Mouse (Mus musculus): ENCODE data around the gene B3galt1. TPM values are rescaled to one million over a fixed set of nuclear protein-coding genes. Genes with fewer than 3 reads are reported as not detected.

B3galt1 gene
- polyA plus RNA-seq, 1 experiment from 2014 or later: 15.3 TPM

DNA sequence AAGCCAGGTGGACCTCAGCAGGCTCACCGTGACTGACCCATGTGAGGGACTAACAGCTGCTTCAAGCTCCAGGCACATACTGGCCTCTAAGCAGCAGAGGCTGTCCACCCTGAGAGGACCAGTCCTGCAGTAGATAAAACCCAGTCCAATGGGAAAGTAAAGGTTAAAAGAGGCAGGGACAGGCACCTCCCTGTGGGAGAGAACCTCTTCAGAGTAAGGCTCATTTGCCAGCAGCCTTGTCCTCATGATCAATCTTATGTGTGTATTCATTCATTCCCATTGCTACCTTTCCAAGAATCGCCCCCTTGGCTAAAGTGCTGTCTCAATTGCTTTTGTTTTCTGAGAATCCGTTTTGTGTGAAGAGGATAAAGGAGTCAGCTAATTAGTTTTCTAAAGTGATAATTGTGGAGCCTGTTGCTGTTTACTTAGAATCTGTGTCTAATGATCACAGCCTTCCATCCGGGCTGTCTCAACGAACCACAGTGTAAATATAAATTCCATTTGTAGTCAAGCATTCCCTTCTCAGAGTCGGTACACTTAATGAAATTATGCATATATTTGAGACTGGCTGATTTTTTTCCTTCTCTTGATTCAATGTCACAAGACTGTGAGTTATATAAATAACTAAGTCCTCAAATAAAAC lies 412.1 kb downstream of the B3galt1 start:
- no peak overlapping the region for H3K9ac ChIP-seq (ENCODE audit: low read length)
- H3K4me3 ChIP-seq (ENCODE audit: low read depth, low read length): no peak overlapping the region
- no peaks in the 10 kb centered on the region for H3K4me1 ChIP-seq (ENCODE audit: control insufficient read depth, insufficient read depth, low read length)
- no peak for DNase-seq (ENCODE audit: low spot score, missing footprints)
- no peak overlapping the region for H3K4me2 ChIP-seq
- ATAC-seq (ENCODE audit: low FRiP score): no peak
- H3K27ac ChIP-seq (ENCODE audit: low read depth, low read length): no peak overlapping the region
- H3K36me3 ChIP-seq (ENCODE audit: control insufficient read depth, insufficient read depth, low read length): no peaks in the 10 kb centered on the region
- H3K9me3 ChIP-seq (ENCODE audit: control insufficient read depth, low read length): no peaks in the 10 kb centered on the region
- WGBS: 71% methylated on average over 6 of the region's 6 CpGs
- H3K27me3 ChIP-seq (ENCODE audit: control insufficient read depth, insufficient read depth, low read length): no peaks in the 10 kb centered on the region

DNA sequence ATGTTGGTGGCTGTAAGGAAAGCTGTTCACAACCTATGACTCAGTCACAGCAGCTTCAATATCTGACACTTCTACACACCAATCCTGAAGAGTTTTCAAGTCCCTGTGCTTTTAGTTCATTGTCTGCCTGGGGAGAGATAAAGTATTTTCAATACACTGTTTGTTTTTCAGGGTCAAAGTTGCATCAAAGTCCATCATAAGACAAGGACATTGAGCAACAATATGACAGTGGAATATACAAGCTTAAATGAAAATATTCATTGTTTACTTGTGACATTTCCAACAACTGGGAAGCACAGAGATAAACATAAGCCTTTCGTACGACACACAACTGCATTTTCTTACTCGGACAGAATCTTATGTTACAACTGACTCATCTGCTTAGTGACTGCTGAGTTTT lies 417.9 kb downstream of the B3galt1 start:
- ATAC-seq (ENCODE audit: low FRiP score) (no peak), DNase-seq (ENCODE audit: low spot score, missing footprints) (no peak)
- Histone ChIP-seq H3K4me1 (ENCODE audit: control insufficient read depth, insufficient read depth, low read length) (no peaks in the 10 kb centered on the region), H3K9ac (ENCODE audit: low read length) (no peak overlapping the region), H3K27ac (ENCODE audit: low read depth, low read length) (no peak overlapping the region), H3K36me3 (ENCODE audit: control insufficient read depth, insufficient read depth, low read length) (no peaks in the 10 kb centered on the region), H3K9me3 (ENCODE audit: control insufficient read depth, low read length) (no peaks in the 10 kb centered on the region), H3K4me2 (no peak overlapping the region), H3K4me3 (ENCODE audit: low read depth, low read length) (no peak overlapping the region), H3K27me3 (ENCODE audit: control insufficient read depth, insufficient read depth, low read length) (no peaks in the 10 kb centered on the region)
- 90% methylated on average over 3 of the region's 3 CpGs for WGBS

DNA sequence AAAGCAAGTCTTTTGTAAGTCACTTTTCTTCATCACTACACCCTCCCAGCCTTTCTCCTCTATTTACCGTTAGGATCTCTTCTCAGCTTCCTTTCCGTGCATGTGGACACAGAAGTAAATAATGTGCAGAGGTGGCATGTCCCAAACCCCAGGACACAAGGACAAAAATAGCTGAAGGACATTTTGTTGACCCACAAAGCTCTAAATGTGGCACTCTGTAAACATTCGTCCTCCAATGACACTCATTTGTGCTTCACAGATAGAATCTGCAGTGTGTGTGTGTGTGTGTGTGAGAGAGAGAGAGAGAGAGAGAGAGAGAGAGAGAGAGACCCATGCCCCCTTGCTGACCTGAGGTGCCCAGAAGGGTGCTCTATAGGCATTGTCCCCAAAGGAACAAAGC lies 419.5 kb downstream of the B3galt1 start:
- WGBS: 84% methylated on average over 3 of the region's 3 CpGs
- no peak overlapping the region for H3K27ac ChIP-seq (ENCODE audit: low read depth, low read length)

DNA sequence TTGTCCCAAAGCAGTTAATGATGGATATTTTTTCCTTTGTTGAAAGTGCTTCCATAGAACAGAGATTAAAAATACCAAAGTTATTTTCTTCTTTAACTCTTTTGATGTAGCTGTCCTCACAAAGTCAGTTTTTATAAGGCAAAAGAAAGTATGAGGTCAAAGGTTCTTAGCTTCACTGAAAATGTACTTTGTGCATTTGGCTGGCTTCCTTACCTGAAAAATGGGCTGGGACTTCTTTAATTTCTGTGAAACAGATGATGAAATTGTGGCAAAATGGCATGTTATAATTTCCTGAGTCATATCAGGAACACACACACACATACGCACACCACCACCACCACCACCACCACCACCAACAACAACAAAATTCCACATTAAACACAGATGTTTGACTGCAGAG lies 427.8 kb downstream of the B3galt1 start:
- Histone ChIP-seq H3K27ac (ENCODE audit: low read depth, low read length) (no peak overlapping the region), H3K4me3 (ENCODE audit: low read depth, low read length) (no peak overlapping the region), H3K36me3 (ENCODE audit: control insufficient read depth, insufficient read depth, low read length) (no peaks in the 10 kb centered on the region), H3K27me3 (ENCODE audit: control insufficient read depth, insufficient read depth, low read length) (no peaks in the 10 kb centered on the region), H3K4me2 (no peak overlapping the region), H3K9me3 (ENCODE audit: control insufficient read depth, low read length) (no peaks in the 10 kb centered on the region), H3K4me1 (ENCODE audit: control insufficient read depth, insufficient read depth, low read length) (no peaks in the 10 kb centered on the region), H3K9ac (ENCODE audit: low read length) (no peak overlapping the region)
- no peak for DNase-seq (ENCODE audit: low spot score, missing footprints)
- no peak for ATAC-seq (ENCODE audit: low FRiP score)
- 96% methylated on average over 1 of the region's 1 CpGs for WGBS

More for the DNA sequence above, 419.5 kb downstream of the B3galt1 start:
- Histone ChIP-seq H3K9ac (ENCODE audit: low read length) (no peak overlapping the region), H3K9me3 (ENCODE audit: control insufficient read depth, low read length) (no peaks in the 10 kb centered on the region), H3K4me2 (no peak overlapping the region), H3K4me1 (ENCODE audit: control insufficient read depth, insufficient read depth, low read length) (no peaks in the 10 kb centered on the region), H3K4me3 (ENCODE audit: low read depth, low read length) (no peak overlapping the region), H3K27me3 (ENCODE audit: control insufficient read depth, insufficient read depth, low read length) (no peaks in the 10 kb centered on the region), H3K36me3 (ENCODE audit: control insufficient read depth, insufficient read depth, low read length) (no peaks in the 10 kb centered on the region)
- DNase-seq (ENCODE audit: low spot score, missing footprints): no peak
- ATAC-seq (ENCODE audit: low FRiP score): no peak

DNA sequence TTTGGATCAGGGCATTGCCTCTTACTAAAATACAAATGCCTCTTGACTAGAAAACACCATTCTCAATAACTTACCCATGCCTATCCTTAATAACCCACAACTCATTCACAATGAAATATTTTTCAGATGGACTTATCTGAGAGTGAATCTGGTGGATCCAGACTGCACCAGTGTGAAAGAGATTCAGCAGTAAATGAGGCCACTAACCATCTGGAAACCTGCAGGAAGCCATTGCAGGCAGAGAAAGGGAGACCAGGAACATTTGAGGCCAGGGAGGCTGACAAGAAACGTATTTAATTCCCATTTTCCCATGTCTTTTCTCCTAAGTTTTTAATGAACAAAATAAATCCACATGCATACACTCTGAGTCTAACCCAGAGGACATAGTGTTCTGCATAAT lies 437.4 kb downstream of the B3galt1 start:
- no peaks in the 10 kb centered on the region for H3K4me1 ChIP-seq (ENCODE audit: control insufficient read depth, insufficient read depth, low read length)
- no peaks in the 10 kb centered on the region for H3K9me3 ChIP-seq (ENCODE audit: control insufficient read depth, low read length)
- no peak overlapping the region for H3K4me2 ChIP-seq
- DNase-seq (ENCODE audit: low spot score, missing footprints) (no peak), ATAC-seq (ENCODE audit: low FRiP score) (no peak)
- H3K27me3 ChIP-seq (ENCODE audit: control insufficient read depth, insufficient read depth, low read length): no peaks in the 10 kb centered on the region
- 66% methylated on average over 1 of the region's 1 CpGs for WGBS
- no peak overlapping the region for H3K27ac ChIP-seq (ENCODE audit: low read depth, low read length)
- H3K36me3 ChIP-seq (ENCODE audit: control insufficient read depth, insufficient read depth, low read length): no peaks in the 10 kb centered on the region
- no peak overlapping the region for H3K4me3 ChIP-seq (ENCODE audit: low read depth, low read length)
- H3K9ac ChIP-seq (ENCODE audit: low read length): no peak overlapping the region

DNA sequence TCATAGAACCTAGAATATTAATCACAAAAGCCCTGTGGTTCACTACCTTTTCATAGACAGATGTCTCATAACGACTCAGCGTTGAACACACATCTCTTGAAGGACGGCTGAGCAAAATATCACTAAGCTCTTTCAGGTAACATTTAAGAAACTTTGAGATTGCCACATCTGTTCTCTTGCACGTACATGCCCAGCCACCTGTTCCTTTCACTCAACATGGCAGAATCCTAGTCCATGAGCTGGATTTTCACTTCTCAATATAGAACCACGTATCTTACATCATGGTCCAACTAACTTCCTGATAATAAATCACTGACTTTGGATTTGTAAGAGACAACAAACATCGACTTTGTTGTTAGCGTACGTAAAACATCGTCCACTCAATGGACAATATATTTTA lies 439.5 kb downstream of the B3galt1 start:
- Histone ChIP-seq H3K9me3 (ENCODE audit: control insufficient read depth, low read length) (no peaks in the 10 kb centered on the region), H3K4me1 (ENCODE audit: control insufficient read depth, insufficient read depth, low read length) (no peaks in the 10 kb centered on the region), H3K27me3 (ENCODE audit: control insufficient read depth, insufficient read depth, low read length) (no peaks in the 10 kb centered on the region), H3K4me2 (no peak overlapping the region), H3K9ac (ENCODE audit: low read length) (no peak overlapping the region), H3K27ac (ENCODE audit: low read depth, low read length) (no peak overlapping the region), H3K4me3 (ENCODE audit: low read depth, low read length) (no peak overlapping the region), H3K36me3 (ENCODE audit: control insufficient read depth, insufficient read depth, low read length) (no peaks in the 10 kb centered on the region)
- WGBS: 93% methylated on average over 9 of the region's 9 CpGs
- DNase-seq (ENCODE audit: low spot score, missing footprints) (no peak), ATAC-seq (ENCODE audit: low FRiP score) (no peak)

DNA sequence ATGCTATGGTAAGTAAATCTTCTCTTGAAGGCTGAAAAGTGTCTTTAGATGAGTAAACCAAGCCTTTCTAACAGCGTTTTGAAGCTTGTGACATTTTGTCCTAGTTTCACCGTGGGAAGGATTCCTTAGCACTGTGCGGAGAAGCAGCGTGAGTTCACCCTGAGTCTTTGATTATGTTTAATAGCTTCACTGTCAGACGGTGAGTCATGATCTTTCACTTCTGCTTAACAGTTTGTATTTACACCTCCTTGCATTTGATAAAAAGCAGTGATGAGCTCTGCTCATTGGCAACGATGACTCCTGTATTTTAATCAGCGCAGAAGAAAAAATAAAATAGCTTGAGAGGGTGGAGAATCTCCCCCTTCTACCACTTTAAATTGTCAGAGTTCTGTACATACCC lies 440.0 kb downstream of the B3galt1 start:
- 86% methylated on average over 7 of the region's 7 CpGs for WGBS
- H3K4me1 ChIP-seq (ENCODE audit: control insufficient read depth, insufficient read depth, low read length): no peaks in the 10 kb centered on the region
- H3K9ac ChIP-seq (ENCODE audit: low read length): no peak overlapping the region
- H3K27me3 ChIP-seq (ENCODE audit: control insufficient read depth, insufficient read depth, low read length): no peaks in the 10 kb centered on the region
- ATAC-seq (ENCODE audit: low FRiP score) (no peak), DNase-seq (ENCODE audit: low spot score, missing footprints) (no peak)
- no peak overlapping the region for H3K4me2 ChIP-seq
- H3K36me3 ChIP-seq (ENCODE audit: control insufficient read depth, insufficient read depth, low read length): no peaks in the 10 kb centered on the region
- no peak overlapping the region for H3K4me3 ChIP-seq (ENCODE audit: low read depth, low read length)
- no peaks in the 10 kb centered on the region for H3K9me3 ChIP-seq (ENCODE audit: control insufficient read depth, low read length)
- no peak overlapping the region for H3K27ac ChIP-seq (ENCODE audit: low read depth, low read length)

DNA sequence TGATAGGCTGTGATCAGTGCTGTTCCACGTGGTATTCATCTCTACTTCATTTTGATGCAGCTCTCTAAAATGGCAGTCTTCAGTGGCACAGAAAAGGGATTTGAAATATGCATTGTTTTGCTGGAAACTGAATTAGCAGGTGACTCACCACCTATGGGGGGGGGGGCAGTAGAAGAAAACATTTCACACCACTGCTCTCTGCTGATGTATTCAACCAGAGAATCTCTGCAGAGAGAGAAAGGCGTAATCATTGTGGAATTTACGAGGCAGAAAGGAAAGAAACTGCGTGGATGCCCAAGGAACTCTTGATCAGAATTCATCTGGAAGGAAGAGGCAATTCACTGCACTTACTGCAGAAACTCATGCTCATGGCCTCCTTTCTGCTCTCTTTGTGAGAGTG lies 445.7 kb downstream of the B3galt1 start:
- H3K9ac ChIP-seq (ENCODE audit: low read length): no peak overlapping the region
- H3K36me3 ChIP-seq (ENCODE audit: control insufficient read depth, insufficient read depth, low read length): no peaks in the 10 kb centered on the region
- 91% methylated on average over 4 of the region's 4 CpGs for WGBS
- no peak overlapping the region for H3K4me3 ChIP-seq (ENCODE audit: low read depth, low read length)
- no peaks in the 10 kb centered on the region for H3K4me1 ChIP-seq (ENCODE audit: control insufficient read depth, insufficient read depth, low read length)
- H3K4me2 ChIP-seq: no peak overlapping the region
- ATAC-seq (ENCODE audit: low FRiP score): no peak
- no peaks in the 10 kb centered on the region for H3K27me3 ChIP-seq (ENCODE audit: control insufficient read depth, insufficient read depth, low read length)
- no peaks in the 10 kb centered on the region for H3K9me3 ChIP-seq (ENCODE audit: control insufficient read depth, low read length)
- H3K27ac ChIP-seq (ENCODE audit: low read depth, low read length): no peak overlapping the region
- DNase-seq (ENCODE audit: low spot score, missing footprints): no peak

DNA sequence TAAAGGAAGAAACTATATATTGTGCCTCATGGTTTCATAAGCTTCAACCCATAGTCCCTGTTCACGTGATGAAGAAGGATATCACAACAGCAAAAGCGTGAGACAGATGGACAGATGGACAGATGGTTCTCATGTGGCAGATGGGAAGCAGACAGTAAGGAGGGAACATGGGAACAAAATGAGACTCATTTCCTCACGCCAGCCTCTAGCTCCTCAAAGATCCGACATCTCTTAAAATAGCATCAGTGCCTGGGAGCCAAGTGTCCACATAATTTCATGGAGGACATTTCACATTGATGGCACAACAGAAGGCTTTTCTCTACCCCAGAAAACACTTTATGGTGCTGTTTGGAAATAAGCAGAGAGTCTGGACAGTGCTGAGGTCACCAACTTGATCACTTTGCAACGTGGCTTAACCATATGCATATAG lies 454.6 kb downstream of the B3galt1 start:
- Histone ChIP-seq H3K9me3 (ENCODE audit: control insufficient read depth, low read length) (no peaks in the 10 kb centered on the region), H3K4me2 (no peak overlapping the region), H3K4me1 (ENCODE audit: control insufficient read depth, insufficient read depth, low read length) (no peaks in the 10 kb centered on the region), H3K4me3 (ENCODE audit: low read depth, low read length) (no peak overlapping the region), H3K36me3 (ENCODE audit: control insufficient read depth, insufficient read depth, low read length) (no peaks in the 10 kb centered on the region), H3K27me3 (ENCODE audit: control insufficient read depth, insufficient read depth, low read length) (no peaks in the 10 kb centered on the region), H3K9ac (ENCODE audit: low read length) (no peak overlapping the region), H3K27ac (ENCODE audit: low read depth, low read length) (no peak overlapping the region)
- ATAC-seq (ENCODE audit: low FRiP score) (no peak), DNase-seq (ENCODE audit: low spot score, missing footprints) (no peak)
- 72% methylated on average over 5 of the region's 5 CpGs for WGBS

All from midbrain, embryonic 11.5 days (tissue).